Mouse (Mus musculus): Measurements from ENCODE around the gene Midn. TPM values are rescaled to one million over a fixed set of nuclear protein-coding genes. Genes with fewer than 3 reads are reported as not detected.

Midn gene
- polyA plus RNA-seq, 1 experiment from 2014 or later = 39.8 TPM

GRCm38 (mm10) chr10:80170052-80170451 lies 22.0 kb downstream of the Midn start:
- no peak overlapping the region for H3K27ac ChIP-seq (ENCODE audit: low read depth, low read length)
- no peak overlapping the region for H3K4me2 ChIP-seq (ENCODE audit: low read depth, low read length)
- WGBS = 98% methylated on average over 16 of the region's 16 CpGs
- H3K27me3 ChIP-seq (ENCODE audit: control insufficient read depth, insufficient read depth, low read length) = no peaks in the 10 kb centered on the region
- peaks cover 42% of the 10 kb centered on the region for H3K4me1 ChIP-seq (ENCODE audit: control insufficient read depth, insufficient read depth, low read length)
- peaks cover 26% of the 10 kb centered on the region for H3K36me3 ChIP-seq (ENCODE audit: control insufficient read depth, insufficient read depth, low read length)
- no peak overlapping the region for H3K4me3 ChIP-seq (ENCODE audit: low read depth, low read length)
- no peak overlapping the region for H3K9ac ChIP-seq (replicated peaks; ENCODE audit: low read depth, low read length)
- no peak for ATAC-seq (ENCODE audit: low read depth)
- H3K9me3 ChIP-seq (ENCODE audit: control insufficient read depth, low read length) = no peaks in the 10 kb centered on the region

DNA sequence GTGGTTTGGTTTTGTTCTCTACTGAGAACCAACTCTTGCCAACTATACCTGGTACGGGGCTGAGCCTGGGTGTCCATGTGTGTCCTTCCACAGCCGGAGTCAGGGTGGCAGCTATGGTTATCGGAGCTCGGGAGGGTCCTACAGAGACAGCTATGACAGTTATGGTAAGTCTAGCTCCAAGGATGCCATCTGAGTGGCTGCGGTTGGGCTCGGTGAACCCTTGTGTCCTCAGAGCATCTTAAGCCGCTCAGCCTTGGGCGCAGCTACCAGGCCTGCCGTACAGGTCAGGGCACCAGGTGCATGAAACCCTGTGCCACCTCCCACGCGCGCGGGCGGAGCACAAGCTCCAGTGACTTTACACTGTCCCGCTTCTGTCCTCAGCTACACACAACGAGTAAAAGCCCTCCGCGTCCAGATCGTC lies 22.5 kb downstream of the Midn start:
- no peak for ATAC-seq (ENCODE audit: low read depth)
- H3K9me3 ChIP-seq (ENCODE audit: control insufficient read depth, low read length) = no peaks in the 10 kb centered on the region
- H3K27ac ChIP-seq (ENCODE audit: low read depth, low read length) = no peak overlapping the region
- H3K4me3 ChIP-seq (ENCODE audit: low read depth, low read length) = no peak overlapping the region
- WGBS = 95% methylated on average over 19 of the region's 19 CpGs
- no peak overlapping the region for H3K9ac ChIP-seq (replicated peaks; ENCODE audit: low read depth, low read length)
- H3K4me1 ChIP-seq (ENCODE audit: control insufficient read depth, insufficient read depth, low read length) = peaks cover 37% of the 10 kb centered on the region
- H3K27me3 ChIP-seq (ENCODE audit: control insufficient read depth, insufficient read depth, low read length) = no peaks in the 10 kb centered on the region
- H3K4me2 ChIP-seq (ENCODE audit: low read depth, low read length) = no peak overlapping the region
- H3K36me3 ChIP-seq (ENCODE audit: control insufficient read depth, insufficient read depth, low read length) = peaks cover 26% of the 10 kb centered on the region

GRCm38 (mm10) chr10:80171252-80171651 lies 23.2 kb downstream of the Midn start:
- Histone ChIP-seq H3K27ac (ENCODE audit: low read depth, low read length) (no peak overlapping the region), H3K9ac (replicated peaks; ENCODE audit: low read depth, low read length) (no peak overlapping the region), H3K27me3 (ENCODE audit: control insufficient read depth, insufficient read depth, low read length) (no peaks in the 10 kb centered on the region), H3K4me1 (ENCODE audit: control insufficient read depth, insufficient read depth, low read length) (peaks cover 36% of the 10 kb centered on the region), H3K36me3 (ENCODE audit: control insufficient read depth, insufficient read depth, low read length) (peaks cover 26% of the 10 kb centered on the region), H3K4me2 (ENCODE audit: low read depth, low read length) (no peak overlapping the region), H3K9me3 (ENCODE audit: control insufficient read depth, low read length) (no peaks in the 10 kb centered on the region), H3K4me3 (ENCODE audit: low read depth, low read length) (no peak overlapping the region)
- no peak for ATAC-seq (ENCODE audit: low read depth)
- WGBS = 94% methylated on average over 15 of the region's 15 CpGs

- Histone ChIP-seq H3K4me1 (ENCODE audit: control insufficient read depth, insufficient read depth, low read length) (peaks cover 31% of the 10 kb centered on the region), H3K27me3 (ENCODE audit: control insufficient read depth, insufficient read depth, low read length) (no peaks in the 10 kb centered on the region), H3K9me3 (ENCODE audit: control insufficient read depth, low read length) (no peaks in the 10 kb centered on the region), H3K9ac (replicated peaks; ENCODE audit: low read depth, low read length) (peak overlapping the region; percentile 62), H3K4me3 (ENCODE audit: low read depth, low read length) (no peak overlapping the region; the same call in 1 of the 2 replicates), H3K36me3 (ENCODE audit: control insufficient read depth, insufficient read depth, low read length) (peaks cover 26% of the 10 kb centered on the region), H3K27ac (ENCODE audit: low read depth, low read length) (peak overlapping the region; percentile 85), H3K4me2 (ENCODE audit: low read depth, low read length) (peak overlapping the region; percentile 63)
- 79% methylated on average over 45 of the region's 45 CpGs for WGBS
- ATAC-seq (ENCODE audit: low read depth) = no peak
These were observed 23.9 kb downstream of the Midn start for GRCm38 (mm10) chr10:80171760-80172526.

DNA sequence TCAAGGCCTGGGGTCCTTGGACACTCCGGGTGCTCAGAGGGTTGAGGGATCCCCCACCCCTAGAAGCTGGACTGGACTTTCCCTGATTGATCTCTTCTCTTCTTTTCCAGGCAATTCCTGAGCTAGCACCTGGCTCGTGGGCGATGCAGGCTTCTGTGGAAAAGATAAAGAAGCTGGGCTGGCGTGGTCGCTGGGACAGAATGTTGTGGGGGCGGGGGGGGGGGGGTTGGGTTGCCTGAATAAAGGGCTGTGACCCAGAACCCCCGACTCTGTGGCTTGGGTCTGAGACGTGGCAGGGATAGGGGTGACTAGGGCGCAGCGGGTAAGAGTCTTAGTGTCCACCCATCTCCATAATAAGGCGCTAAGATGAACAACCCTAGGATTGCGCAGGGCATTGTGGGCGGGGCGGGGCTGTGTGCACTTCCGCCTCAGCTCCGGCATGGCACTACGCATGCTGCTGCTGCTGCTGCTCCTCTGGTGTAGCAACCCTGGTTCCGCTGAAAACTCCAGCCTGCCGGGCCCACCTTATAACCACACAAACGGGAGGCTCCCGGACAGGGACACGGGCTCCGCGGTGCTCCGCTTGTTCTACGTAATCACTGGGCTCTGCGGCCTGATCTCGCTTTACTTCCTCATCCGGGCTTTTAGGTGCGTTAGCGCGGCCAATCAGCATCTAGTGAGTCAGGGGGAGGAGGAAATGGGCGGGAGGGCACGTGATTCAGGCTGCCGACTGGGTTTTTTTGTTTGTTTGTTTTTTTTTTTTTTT lies 24.6 kb downstream of the Midn start, which contains the start of gene 1600002K03Rik:
Gene 1600002K03Rik (plus strand): TSS at position 418 of the 766 bp plus-strand sequence.
- 6% methylated on average over 35 of the region's 35 CpGs for WGBS
- Histone ChIP-seq H3K4me1 (ENCODE audit: control insufficient read depth, insufficient read depth, low read length) (peaks cover 30% of the 10 kb centered on the region), H3K9me3 (ENCODE audit: control insufficient read depth, low read length) (no peaks in the 10 kb centered on the region)

DNA sequence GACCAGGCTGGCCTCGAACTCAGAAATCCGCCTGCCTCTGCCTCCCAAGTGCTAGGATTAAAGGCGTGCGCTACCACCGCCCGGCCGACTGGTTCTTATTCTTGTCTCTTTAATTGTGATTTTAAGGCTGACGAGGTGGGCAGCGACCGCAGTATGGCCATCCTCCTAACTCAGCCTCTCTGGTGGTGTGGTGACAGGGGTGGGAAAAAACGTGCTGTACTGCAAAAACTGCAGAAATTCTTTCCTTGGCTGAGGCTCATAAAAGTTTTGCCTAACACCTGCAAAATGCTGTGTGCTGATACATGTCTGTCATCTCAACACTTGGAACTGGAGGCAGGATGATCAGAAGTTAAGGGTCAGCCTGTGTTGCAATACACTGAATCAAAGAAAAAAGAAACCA lies 25.3 kb downstream of the Midn start:
- H3K4me1 ChIP-seq (ENCODE audit: control insufficient read depth, insufficient read depth, low read length) = peaks cover 30% of the 10 kb centered on the region
- 6% methylated on average over 11 of the region's 11 CpGs for whole genome bisulfite sequencing
- H3K4me3 ChIP-seq (ENCODE audit: low read depth, low read length) = peak overlapping the region; percentile 43

More for the DNA sequence above, 24.6 kb downstream of the Midn start, which contains the start of gene 1600002K03Rik:
- peaks cover 26% of the 10 kb centered on the region for H3K36me3 ChIP-seq (ENCODE audit: control insufficient read depth, insufficient read depth, low read length)
- peak within 1 kb of the TSS; percentile 62 for H3K9ac ChIP-seq (replicated peaks; ENCODE audit: low read depth, low read length)
- peak within 1 kb of the TSS; percentile 43 for H3K4me3 ChIP-seq (ENCODE audit: low read depth, low read length)
- H3K27me3 ChIP-seq (ENCODE audit: control insufficient read depth, insufficient read depth, low read length) = no peaks in the 10 kb centered on the region
- peak within 1 kb of the TSS; percentile 85 for H3K27ac ChIP-seq (ENCODE audit: low read depth, low read length)
- peak within 1 kb of the TSS; percentile 63 for H3K4me2 ChIP-seq (ENCODE audit: low read depth, low read length)
- ATAC-seq (ENCODE audit: low read depth) = peak; percentile 71

GRCm38 (mm10) chr10:80173955-80174640 lies 26.0 kb downstream of the Midn start:
- H3K4me2 ChIP-seq (ENCODE audit: low read depth, low read length) = no peak overlapping the region
- H3K27ac ChIP-seq (ENCODE audit: low read depth, low read length) = no peak overlapping the region
- no peaks in the 10 kb centered on the region for H3K27me3 ChIP-seq (ENCODE audit: control insufficient read depth, insufficient read depth, low read length)
- no peaks in the 10 kb centered on the region for H3K9me3 ChIP-seq (ENCODE audit: control insufficient read depth, low read length)
- H3K36me3 ChIP-seq (ENCODE audit: control insufficient read depth, insufficient read depth, low read length) = peaks cover 26% of the 10 kb centered on the region
- WGBS = 87% methylated on average over 10 of the region's 10 CpGs
- ATAC-seq (ENCODE audit: low read depth) = no peak
- H3K4me1 ChIP-seq (ENCODE audit: control insufficient read depth, insufficient read depth, low read length) = peaks cover 25% of the 10 kb centered on the region
- H3K9ac ChIP-seq (replicated peaks; ENCODE audit: low read depth, low read length) = no peak overlapping the region
- H3K4me3 ChIP-seq (ENCODE audit: low read depth, low read length) = no peak overlapping the region

More for the DNA sequence above, 25.3 kb downstream of the Midn start:
- Histone ChIP-seq H3K9me3 (ENCODE audit: control insufficient read depth, low read length) (no peaks in the 10 kb centered on the region), H3K27me3 (ENCODE audit: control insufficient read depth, insufficient read depth, low read length) (no peaks in the 10 kb centered on the region), H3K27ac (ENCODE audit: low read depth, low read length) (peak overlapping the region; percentile 85), H3K36me3 (ENCODE audit: control insufficient read depth, insufficient read depth, low read length) (peaks cover 26% of the 10 kb centered on the region), H3K9ac (replicated peaks; ENCODE audit: low read depth, low read length) (peak overlapping the region; percentile 46; the same call in 1 of the 2 replicates), H3K4me2 (ENCODE audit: low read depth, low read length) (peak overlapping the region; percentile 63)
- no peak for ATAC-seq (ENCODE audit: low read depth)

- whole genome bisulfite sequencing = 65% methylated on average over 2 of the region's 2 CpGs
- ATAC-seq (ENCODE audit: low read depth) = no peak
- H3K36me3 ChIP-seq (ENCODE audit: control insufficient read depth, insufficient read depth, low read length) = peaks cover 24% of the 10 kb centered on the region
- no peaks in the 10 kb centered on the region for H3K27me3 ChIP-seq (ENCODE audit: control insufficient read depth, insufficient read depth, low read length)
- no peak overlapping the region for H3K9ac ChIP-seq (replicated peaks; ENCODE audit: low read depth, low read length)
- H3K9me3 ChIP-seq (ENCODE audit: control insufficient read depth, low read length) = no peaks in the 10 kb centered on the region
- H3K4me1 ChIP-seq (ENCODE audit: control insufficient read depth, insufficient read depth, low read length) = peaks cover 20% of the 10 kb centered on the region
- no peak overlapping the region for H3K27ac ChIP-seq (ENCODE audit: low read depth, low read length)
- no peak overlapping the region for H3K4me3 ChIP-seq (ENCODE audit: low read depth, low read length)
- no peak overlapping the region for H3K4me2 ChIP-seq (ENCODE audit: low read depth, low read length)
These were observed 26.6 kb downstream of the Midn start for GRCm38 (mm10) chr10:80174705-80175104.

Data from neural tube, embryonic 14.5 days (tissue).